Mouse (Mus musculus) induced T-regulatory cell, adult 2 months (primary cell): ENCODE measurements at regions not wholly inside any gene's neighbourhood (a gene's known extent, or its start where the extent isn't known, plus 50 kb on each side); places are given as distances from the start of the nearest gene placed in this dataset.
A peak's percentile ranks its signal among the peaks of the same experiment; 100 is the strongest.

ENCODE experiments used
- DNase-seq: peaks from one replicate; pipeline ENCODE4 v3.0.0-alpha.2; 2012; ENCODE audit warnings: low read depth

DNA sequence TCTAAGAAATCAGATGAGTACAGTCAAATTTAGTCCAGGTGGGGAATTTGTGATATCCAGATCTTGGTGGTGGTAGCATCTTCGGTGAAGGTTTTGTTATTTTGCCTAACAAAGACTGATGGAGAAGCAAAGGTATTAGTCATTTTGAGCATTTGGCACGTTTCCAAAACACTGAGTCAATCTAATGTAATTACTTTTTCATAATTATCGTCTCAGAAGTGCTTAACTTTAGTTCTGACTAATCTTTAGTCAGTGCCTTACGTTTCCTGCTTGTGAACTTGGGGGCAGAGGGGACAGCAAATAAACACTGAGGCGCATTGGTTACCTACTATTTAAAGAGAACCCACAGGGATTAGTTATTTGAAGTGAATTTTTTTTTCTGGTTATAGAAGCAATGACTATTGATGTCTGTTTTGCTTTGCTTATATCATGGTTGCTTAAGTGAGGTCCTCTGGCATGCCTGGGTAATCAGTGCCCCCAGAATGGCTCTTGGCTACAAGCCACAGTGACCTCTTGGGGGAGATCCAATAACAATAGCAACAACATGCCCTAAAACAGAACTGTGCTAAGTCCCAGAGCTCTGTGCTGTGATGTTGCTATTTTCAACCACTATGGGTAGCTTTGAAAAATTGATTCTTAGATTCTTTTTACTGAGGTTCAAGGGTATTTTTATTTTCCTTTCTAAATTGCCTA lies 275.1 kb downstream of the Gpat3 start:
- peak; percentile 1 for DNase-seq

GRCm38 (mm10) chr5:101112151-101112769 lies 266.7 kb downstream of the Gpat3 start:
- DNase-seq = no peak

- no peak for DNase-seq
Measured at GRCm38 (mm10) chr5:101111619-101112018, 266.1 kb downstream of the Gpat3 start.

DNA sequence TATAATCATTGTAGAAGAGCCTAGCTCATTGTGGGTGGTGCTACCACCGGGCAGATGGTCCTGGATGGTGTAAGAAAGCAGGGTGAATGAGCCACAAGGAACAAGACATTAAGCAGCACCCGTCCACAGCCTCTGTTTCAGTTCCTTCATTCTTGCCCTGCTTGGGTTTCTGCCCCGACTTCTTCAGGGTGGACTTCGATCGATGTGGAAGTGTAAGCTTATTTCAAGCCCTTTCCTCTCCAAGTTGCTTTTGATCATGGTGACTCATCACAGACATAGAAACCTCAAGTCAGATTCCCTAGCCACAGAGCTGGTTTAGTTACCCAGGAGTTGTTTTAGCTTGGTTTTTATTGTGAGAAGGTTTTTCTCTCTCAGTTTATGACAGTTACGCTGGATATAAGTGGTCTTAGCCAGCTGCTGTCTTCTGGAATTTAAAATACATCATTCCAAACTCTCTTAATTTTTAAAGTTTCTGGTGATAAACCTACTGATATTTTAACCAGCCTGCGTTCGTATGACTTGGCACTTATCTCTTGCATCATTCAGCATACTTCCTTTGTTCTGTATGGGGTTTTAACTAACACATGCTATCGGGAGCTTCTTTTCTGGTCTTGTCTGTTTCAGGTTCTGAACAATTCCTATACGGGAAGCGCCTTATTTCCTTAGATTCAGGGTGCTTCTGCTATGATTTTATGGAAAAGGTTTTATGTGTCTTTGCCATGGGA lies 255.6 kb downstream of the Gpat3 start:
- no peak for DNase-seq

- DNase-seq = no peak
Measured at GRCm38 (mm10) chr5:101091027-101091598, 245.6 kb downstream of the Gpat3 start.

DNA sequence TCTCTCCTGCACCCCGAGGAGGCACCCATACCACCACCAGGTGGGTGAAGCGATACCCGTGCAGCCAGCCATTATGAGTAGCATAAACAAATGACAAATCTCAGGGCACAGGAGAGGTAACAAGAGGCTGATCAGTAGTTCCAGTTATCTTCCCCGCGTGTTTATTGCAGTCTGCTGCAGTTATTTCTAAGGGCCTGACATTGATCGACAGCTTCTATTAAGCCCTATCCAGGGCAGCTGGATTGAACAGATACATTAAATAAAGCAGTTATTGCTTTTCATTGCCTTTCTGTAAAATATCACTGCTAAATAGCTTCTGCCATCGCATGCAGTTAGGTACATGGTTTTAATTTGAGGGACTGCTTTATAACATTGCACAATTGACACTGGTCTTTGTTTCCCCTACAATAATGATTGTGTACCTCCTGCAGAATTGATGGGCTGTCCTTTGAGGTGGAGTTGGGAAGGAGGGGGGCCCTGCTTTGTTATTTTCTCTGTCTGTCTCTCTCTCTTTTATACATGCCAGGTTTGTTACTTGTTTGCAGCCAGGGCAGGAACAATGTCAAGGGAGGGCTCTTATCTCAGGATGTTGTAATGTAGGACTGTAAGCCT lies 245.0 kb downstream of the Gpat3 start:
- DNase-seq = no peak

DNA sequence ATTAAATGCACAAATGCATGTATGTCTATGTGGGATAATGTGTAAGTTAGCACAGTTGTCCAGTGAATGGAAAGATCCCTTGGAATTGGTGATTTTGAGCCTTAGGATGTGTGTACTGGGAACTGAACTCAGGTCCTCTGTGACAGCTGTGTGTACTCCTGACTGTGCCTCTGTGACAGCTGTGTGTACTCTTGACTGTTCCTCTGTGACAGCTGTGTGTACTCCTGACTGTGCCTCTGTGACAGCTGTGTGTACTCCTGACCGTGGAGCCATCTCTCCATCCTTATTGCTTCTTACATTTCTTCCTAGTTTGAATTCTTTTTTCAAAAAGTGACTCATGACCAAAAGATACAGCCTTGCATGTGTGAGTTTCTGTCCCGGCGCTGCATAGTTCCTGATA lies 239.7 kb downstream of the Gpat3 start:
- DNase-seq = no peak

DNA sequence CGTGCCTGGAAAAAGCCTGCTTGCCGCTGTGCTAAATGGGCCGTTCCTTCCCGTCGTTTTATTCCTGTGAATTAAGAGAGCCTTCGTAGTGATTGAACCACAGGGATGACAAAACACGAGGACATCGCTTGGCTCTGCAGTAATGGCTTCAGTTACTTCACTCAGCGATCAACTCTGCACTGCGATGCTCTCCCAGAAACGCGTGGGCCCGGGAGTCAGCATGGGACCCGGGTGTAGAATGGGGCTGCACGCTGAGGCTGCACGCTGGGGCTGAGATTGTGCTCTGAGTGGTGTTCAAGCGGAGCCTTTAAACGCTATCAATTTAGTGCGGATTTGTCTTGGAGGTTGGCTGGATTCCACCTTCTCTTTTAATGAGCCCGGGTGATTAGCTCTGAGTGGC lies 237.1 kb downstream of the Gpat3 start:
- no peak for DNase-seq

- DNase-seq = no peak
Measured at GRCm38 (mm10) chr5:101064308-101064707, 218.8 kb downstream of the Gpat3 start.

- no peak for DNase-seq
Measured at GRCm38 (mm10) chr5:101063254-101063653, 217.7 kb downstream of the Gpat3 start.

DNA sequence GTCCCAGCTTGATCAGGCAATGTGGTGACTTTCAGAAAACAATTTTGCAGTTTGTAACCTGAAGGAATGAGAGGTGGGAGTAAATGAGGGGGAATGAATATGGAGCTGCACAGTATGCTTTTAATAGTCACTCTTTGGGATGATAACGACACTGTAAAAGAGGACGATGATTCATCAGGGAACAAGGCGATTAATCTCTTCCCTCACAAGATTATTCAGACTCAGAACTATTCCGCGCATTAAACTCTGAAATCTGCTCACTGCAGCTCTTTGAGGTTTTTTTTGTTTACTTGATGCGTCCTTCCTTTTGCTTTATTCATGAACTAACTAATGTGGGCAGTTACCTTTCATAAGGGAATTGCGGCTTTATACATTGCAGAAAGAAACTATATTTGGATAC lies 206.1 kb downstream of the Gpat3 start:
- DNase-seq = no peak

GRCm38 (mm10) chr5:101040488-101040887 lies 195.0 kb downstream of the Gpat3 start:
- DNase-seq = no peak

- no peak for DNase-seq
Measured at GRCm38 (mm10) chr5:101032968-101033367, 187.5 kb downstream of the Gpat3 start.

GRCm38 (mm10) chr5:101032147-101032900 lies 186.8 kb downstream of the Gpat3 start:
- DNase-seq = no peak

- DNase-seq = no peak
Measured at GRCm38 (mm10) chr5:101024796-101025195, 179.3 kb downstream of the Gpat3 start.

DNA sequence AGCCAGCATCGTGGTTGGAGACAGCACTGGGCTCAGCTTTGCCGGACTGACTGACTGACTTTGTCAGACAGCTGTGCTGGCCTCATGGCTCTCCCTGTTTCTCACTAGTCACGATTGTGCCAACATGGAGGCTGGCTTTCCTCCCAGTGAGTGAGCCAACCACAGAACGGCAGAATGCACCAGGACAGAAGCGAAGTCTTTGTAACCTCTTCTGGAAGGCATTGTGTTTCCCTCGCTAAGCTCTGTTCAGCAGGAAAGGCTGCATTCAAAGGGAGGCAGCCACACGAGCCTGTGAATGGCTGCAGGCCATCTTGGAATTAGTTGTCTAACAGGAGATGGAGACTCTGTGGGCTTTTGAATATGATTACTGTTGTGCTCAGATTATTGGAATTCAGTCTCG lies 178.3 kb downstream of the Gpat3 start:
- no peak for DNase-seq

GRCm38 (mm10) chr5:101020784-101021183 lies 175.3 kb downstream of the Gpat3 start:
- DNase-seq = peak; percentile 35

DNA sequence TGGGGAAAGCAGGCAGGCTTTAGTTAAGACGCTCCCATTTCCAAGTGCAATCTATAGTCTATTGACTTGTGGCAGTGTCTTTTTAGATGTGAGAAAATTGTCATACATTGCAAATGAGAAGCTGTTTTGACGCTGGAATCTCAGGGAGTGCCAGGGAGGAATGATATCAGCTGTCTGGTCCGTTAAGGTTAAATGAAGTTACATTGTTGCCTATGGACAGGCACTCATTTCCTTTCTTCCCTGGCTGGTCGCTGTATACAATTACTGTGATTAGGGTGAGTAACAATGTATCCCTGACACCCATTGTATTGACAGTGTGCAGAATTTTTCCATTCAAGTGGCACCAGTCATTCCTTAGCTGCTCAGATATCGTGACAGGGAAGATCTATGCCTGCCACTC lies 168.3 kb downstream of the Gpat3 start:
- no peak for DNase-seq

GRCm38 (mm10) chr5:101005216-101005615 lies 159.7 kb downstream of the Gpat3 start:
- DNase-seq = peak; percentile 11

GRCm38 (mm10) chr5:101000436-101000835 lies 154.9 kb downstream of the Gpat3 start:
- no peak for DNase-seq

GRCm38 (mm10) chr5:100992365-100992764 lies 146.9 kb downstream of the Gpat3 start:
- DNase-seq = no peak

GRCm38 (mm10) chr5:100991626-100992025 lies 146.1 kb downstream of the Gpat3 start:
- DNase-seq = peak; percentile 53
